Mouse (Mus musculus) thymus, adult 2 months (tissue): ENCODE results near the gene Esr1. TPM values are rescaled to one million over a fixed set of nuclear protein-coding genes. Genes with fewer than 3 reads are reported as not detected.

Experiments
- DNase-seq: peaks from one replicate; pipeline ENCODE4 v3.0.0; 2021
- H3K27ac ChIP-seq: fragments of 200-500 bp; 2 replicates; pipeline ENCODE4 v1.5.1; 2012; ENCODE audit warnings: low read length, control low read depth; ENCODE audit not compliant: control insufficient read depth, insufficient read depth
- H3K27me3 ChIP-seq: fragments of 200-500 bp; 2 replicates; pipeline ENCODE4 v1.6.1; 2012; ENCODE audit warnings: mild to moderate bottlenecking, low read length, moderate library complexity, mixed read lengths; ENCODE audit not compliant: control insufficient read depth, insufficient read depth
- H3K36me3 ChIP-seq: fragments of 200-500 bp; 2 replicates; pipeline ENCODE4 v1.6.1; 2012; ENCODE audit warnings: mild to moderate bottlenecking, low read length, moderate library complexity; ENCODE audit not compliant: control insufficient read depth, insufficient read depth
- H3K4me1 ChIP-seq: fragments of 200-500 bp; replicated peaks from 2 replicates; pipeline ENCODE4 v1.6.1; 2012; ENCODE audit warnings: low read length; ENCODE audit not compliant: control insufficient read depth, insufficient read depth
- H3K4me3 ChIP-seq: fragments of 200-500 bp; 2 replicates; pipeline ENCODE4 v1.5.1; 2012; ENCODE audit warnings: mild to moderate bottlenecking, low read length, control low read depth, moderate library complexity; ENCODE audit not compliant: control insufficient read depth, insufficient read depth
- CTCF ChIP-seq: fragments of 200-500 bp; IDR thresholded peaks from 2 replicates; pipeline ENCODE4 v1.5.1; 2012; ENCODE audit warnings: mild to moderate bottlenecking, control low read depth, low read length, moderate library complexity, borderline replicate concordance; ENCODE audit not compliant: control insufficient read depth, poor library complexity, insufficient read depth; ENCODE audit errors: extremely low read depth
- POLR2A ChIP-seq: fragments of 200-500 bp; IDR thresholded peaks from 2 replicates; pipeline ENCODE4 v1.6.1; 2012; ENCODE audit warnings: mild to moderate bottlenecking, low read length, control low read depth, moderate library complexity; ENCODE audit not compliant: control insufficient read depth, poor library complexity, insufficient read depth; ENCODE audit errors: extremely low read depth
- WGBS: fragments of 180-500 bp; shearing (Covaris S2); methylation state at CpG from one replicate; pipeline ENCODE4 v1.1.7; 2018; 5-methylcytosine and 5-hydroxymethylcytosine counted together
- polyA plus RNA-seq: library from polyadenylated mRNA; depleted of rRNA; stranded (reverse); fragments of >200 nt; gene quantifications from 2 replicates; pipeline ENCODE4 v1.2.3, GENCODE M21; 2012

Esr1 gene
- polyA plus RNA-seq, 1 experiment = 3.4 TPM

- peaks cover 31% of the 10 kb centered on the region for H3K4me1 ChIP-seq
- peak overlapping the region; percentile 53; the same call in 1 of the 2 replicates for H3K27ac ChIP-seq
- peak; percentile 48 for DNase-seq
- H3K4me3 ChIP-seq = no peak overlapping the region
- H3K27me3 ChIP-seq = no peaks in the 10 kb centered on the region
- 29% methylated on average over 24 of the region's 24 CpGs for WGBS
- TF ChIP-seq POLR2A (no peak), CTCF (no peak)
- no peaks in the 10 kb centered on the region for H3K36me3 ChIP-seq
These were observed 9.5 kb downstream of the Esr1 start for GRCm38 (mm10) chr10:4620596-4621504.

- H3K36me3 ChIP-seq = no peaks in the 10 kb centered on the region
- TF ChIP-seq CTCF (no peak), POLR2A (no peak)
- peaks cover 31% of the 10 kb centered on the region for H3K4me1 ChIP-seq
- DNase-seq = no peak
- no peaks in the 10 kb centered on the region for H3K27me3 ChIP-seq
- H3K4me3 ChIP-seq = no peak overlapping the region
- 44% methylated on average over 5 of the region's 5 CpGs for WGBS
- peak overlapping the region; percentile 53; the same call in 1 of the 2 replicates for H3K27ac ChIP-seq
These were observed 10.1 kb downstream of the Esr1 start for GRCm38 (mm10) chr10:4621505-4621815.

GRCm38 (mm10) chr10:4623319-4623718 is 11.9 kb downstream of the Esr1 start:
- Histone ChIP-seq H3K36me3 (no peaks in the 10 kb centered on the region), H3K4me3 (no peak overlapping the region), H3K27ac (no peak overlapping the region), H3K27me3 (no peaks in the 10 kb centered on the region), H3K4me1 (peaks cover 26% of the 10 kb centered on the region)
- no peak for TF ChIP-seq POLR2A
- DNase-seq = no peak

- H3K27me3 ChIP-seq = no peaks in the 10 kb centered on the region
- no peak overlapping the region for H3K4me3 ChIP-seq
- DNase-seq = no peak
- no peaks in the 10 kb centered on the region for H3K36me3 ChIP-seq
- H3K27ac ChIP-seq = no peak overlapping the region
- no peak for TF ChIP-seq POLR2A
- TF ChIP-seq CTCF = no peak
- WGBS = 98% methylated on average over 4 of the region's 4 CpGs
- H3K4me1 ChIP-seq = peaks cover 20% of the 10 kb centered on the region
These were observed 13.2 kb downstream of the Esr1 start for GRCm38 (mm10) chr10:4624581-4624980.

GRCm38 (mm10) chr10:4625300-4625699 is 13.9 kb downstream of the Esr1 start:
- H3K4me3 ChIP-seq = no peak overlapping the region
- H3K27me3 ChIP-seq = no peaks in the 10 kb centered on the region
- DNase-seq = no peak
- H3K36me3 ChIP-seq = no peaks in the 10 kb centered on the region
- WGBS = 85% methylated on average over 6 of the region's 6 CpGs
- TF ChIP-seq CTCF (no peak), POLR2A (no peak)
- H3K27ac ChIP-seq = no peak overlapping the region
- H3K4me1 ChIP-seq = peaks cover 17% of the 10 kb centered on the region

- 94% methylated on average over 7 of the region's 7 CpGs for WGBS
- Histone ChIP-seq H3K36me3 (no peaks in the 10 kb centered on the region), H3K4me1 (peaks cover 9% of the 10 kb centered on the region), H3K4me3 (no peak overlapping the region), H3K27ac (no peak overlapping the region), H3K27me3 (no peaks in the 10 kb centered on the region)
- peak; percentile 47 for DNase-seq
- TF ChIP-seq POLR2A (no peak), CTCF (no peak)
These were observed 15.0 kb downstream of the Esr1 start for GRCm38 (mm10) chr10:4626432-4626831.

GRCm38 (mm10) chr10:4626996-4627395 is 15.6 kb downstream of the Esr1 start:
- TF ChIP-seq POLR2A (no peak), CTCF (no peak)
- Histone ChIP-seq H3K4me1 (peaks cover 7% of the 10 kb centered on the region), H3K27ac (no peak overlapping the region), H3K36me3 (no peaks in the 10 kb centered on the region), H3K27me3 (no peaks in the 10 kb centered on the region), H3K4me3 (no peak overlapping the region)
- DNase-seq = no peak
- 95% methylated on average over 8 of the region's 8 CpGs for WGBS
